Mouse (Mus musculus) lung, postnatal 0 days (tissue): ENCODE results near the gene Neurl1b.
A peak's percentile ranks its signal among the peaks of the same experiment; 100 is the strongest.

Source experiments
- CTCF ChIP-seq: IDR thresholded peaks from 2 replicates; pipeline ENCODE4 v1.5.1; 2016; ENCODE audit warnings: antibody characterized with exemption, mild to moderate bottlenecking
- EP300 ChIP-seq: IDR thresholded peaks from 2 replicates; pipeline ENCODE4 v1.6.1; 2016; ENCODE audit warnings: antibody characterized with exemption, mild to moderate bottlenecking, control low read depth

DNA sequence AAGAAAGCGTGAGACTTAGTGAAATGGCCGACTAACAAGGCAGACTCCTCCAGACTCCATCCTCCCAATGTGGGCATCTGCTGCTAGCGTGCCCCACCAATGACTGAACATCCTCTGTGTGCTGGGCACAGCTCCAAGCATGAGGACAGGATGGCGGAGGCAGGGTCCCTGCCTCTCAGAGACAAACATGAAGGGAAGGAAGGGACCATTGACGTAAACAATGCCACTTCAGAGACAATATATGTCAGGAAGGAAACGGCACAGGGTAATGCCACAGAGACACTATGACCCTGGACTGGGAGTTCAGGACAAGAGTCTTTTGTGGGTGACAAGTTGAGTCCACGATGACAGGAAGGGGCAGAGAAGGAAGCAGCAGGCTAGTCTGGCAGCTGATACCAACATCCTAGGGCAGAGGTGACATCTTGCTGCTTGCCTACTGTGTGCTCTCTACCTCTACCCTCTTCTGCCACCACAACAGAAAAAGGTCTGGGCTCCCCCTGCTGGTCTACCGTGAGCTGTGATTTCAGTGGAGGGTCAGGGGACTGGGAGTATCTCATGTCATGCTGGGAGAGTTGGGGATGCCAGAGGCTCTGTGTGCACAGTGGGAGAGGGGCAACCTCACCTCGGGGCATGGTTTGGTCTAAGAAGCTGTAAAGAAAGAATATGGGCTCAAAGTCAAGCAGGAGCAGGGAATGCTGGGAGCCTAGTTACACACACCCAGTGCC, 43.9 kb upstream of the Neurl1b start:
- peak; percentile 87 for TF ChIP-seq CTCF
- TF ChIP-seq EP300 = peak; percentile 100
